Mouse (Mus musculus): Measurements from ENCODE around the gene Zfp526.
A peak's percentile ranks its signal among the peaks of the same experiment; 100 is the strongest.

Zfp526 gene

GRCm38 (mm10) chr7:25209161-25209622, 12.0 kb upstream of the Zfp526 start:
- peak; percentile 84 for DNase-seq (ENCODE audit: low read depth, low spot score)

GRCm38 (mm10) chr7:25210482-25210881, 10.7 kb upstream of the Zfp526 start:
- DNase-seq (ENCODE audit: low read depth, low spot score): no peak

GRCm38 (mm10) chr7:25213099-25213498, 8.1 kb upstream of the Zfp526 start:
- no peak for DNase-seq (ENCODE audit: low read depth, low spot score)

- no peak for DNase-seq (ENCODE audit: low read depth, low spot score)
Measured at GRCm38 (mm10) chr7:25214172-25214571, 7.1 kb upstream of the Zfp526 start.

- DNase-seq (ENCODE audit: low read depth, low spot score): no peak
Measured at GRCm38 (mm10) chr7:25217653-25218395, 3.4 kb upstream of the Zfp526 start.

GRCm38 (mm10) chr7:25218705-25219415, 2.4 kb upstream of the Zfp526 start:
- no peak for DNase-seq (ENCODE audit: low read depth, low spot score)

GRCm38 (mm10) chr7:25219416-25219750, 1.8 kb upstream of the Zfp526 start:
- no peak for DNase-seq (ENCODE audit: low read depth, low spot score)

DNA sequence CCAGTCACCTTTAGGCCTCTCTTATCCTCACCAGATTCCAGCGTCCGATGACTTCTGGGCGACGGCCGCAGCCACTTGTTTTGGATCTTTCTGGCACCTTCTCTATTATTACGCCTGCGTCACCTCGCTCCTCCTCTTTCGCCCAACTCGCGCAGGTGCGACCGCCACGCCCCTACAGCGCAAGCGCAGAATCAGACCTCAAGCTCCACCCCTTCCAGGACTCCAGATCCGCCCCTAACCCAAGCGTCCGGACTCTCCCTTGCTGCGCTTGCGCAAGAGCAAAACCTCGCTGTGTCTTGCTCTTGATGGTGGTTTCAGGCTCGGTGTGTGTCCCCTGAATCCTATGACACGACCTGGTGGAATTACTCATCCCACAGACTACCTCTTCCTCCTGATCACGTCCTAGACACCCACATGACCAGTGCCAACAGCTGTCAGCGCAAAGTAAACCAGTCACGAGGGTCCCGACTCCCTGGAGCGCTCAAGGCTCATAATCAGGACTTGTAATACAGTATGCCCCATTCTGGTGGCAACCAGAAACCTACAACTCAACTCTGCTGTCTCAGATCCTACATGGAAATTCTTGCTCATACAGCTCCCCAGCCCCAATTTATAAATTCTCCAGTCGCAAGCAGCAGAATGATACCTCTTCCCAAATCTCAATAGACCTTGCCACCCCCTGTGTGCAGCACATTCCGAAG, 1.3 kb upstream of the Zfp526 start:
- peak; percentile 97 for DNase-seq (ENCODE audit: low read depth, low spot score)

- DNase-seq (ENCODE audit: low read depth, low spot score): no peak
Measured at GRCm38 (mm10) chr7:25220457-25221101, 646 bp upstream of the Zfp526 start, which contains the start of gene Dedd2. TSS of gene Dedd2 (minus strand) at chr7:25220615.

DNA sequence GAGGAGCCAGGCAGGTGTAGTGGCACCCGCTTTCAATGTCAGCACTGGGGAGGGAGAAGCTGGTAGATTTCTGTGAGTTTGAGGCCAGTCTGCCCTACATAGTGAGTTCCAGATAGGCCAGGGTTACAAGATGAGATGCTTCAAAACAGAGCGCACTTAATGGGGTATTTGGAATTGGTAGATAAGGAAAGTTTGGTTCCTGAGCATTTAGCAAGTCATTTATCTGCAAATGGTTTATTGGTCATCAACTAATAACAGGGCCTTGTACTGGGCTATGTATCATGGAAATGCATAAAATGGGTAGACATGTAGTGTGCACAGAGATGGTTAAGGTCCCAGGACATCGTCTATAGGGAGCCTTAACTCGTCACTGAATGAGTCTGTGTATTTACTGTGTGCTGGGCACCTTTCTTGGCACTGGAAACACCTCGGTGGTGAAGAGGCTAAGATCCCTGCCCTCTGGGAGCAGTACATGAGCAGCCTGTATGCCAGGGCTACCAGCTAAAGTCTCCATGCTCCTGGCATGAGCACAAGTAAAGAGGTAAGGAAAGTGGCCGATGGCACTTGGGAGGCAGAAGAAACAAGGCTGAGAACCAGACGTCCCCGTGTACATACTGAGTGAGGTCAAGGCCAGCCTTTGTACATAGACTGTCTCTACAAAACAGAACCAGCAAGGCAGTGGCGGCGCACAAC, 1.2 kb downstream of the Zfp526 start:
- DNase-seq (ENCODE audit: low read depth, low spot score): no peak

GRCm38 (mm10) chr7:25227523-25228300, 6.5 kb downstream of the Zfp526 start:
- DNase-seq (ENCODE audit: low read depth, low spot score): no peak

- DNase-seq (ENCODE audit: low read depth, low spot score): no peak
Measured at GRCm38 (mm10) chr7:25230690-25231285, 9.6 kb downstream of the Zfp526 start.

DNA sequence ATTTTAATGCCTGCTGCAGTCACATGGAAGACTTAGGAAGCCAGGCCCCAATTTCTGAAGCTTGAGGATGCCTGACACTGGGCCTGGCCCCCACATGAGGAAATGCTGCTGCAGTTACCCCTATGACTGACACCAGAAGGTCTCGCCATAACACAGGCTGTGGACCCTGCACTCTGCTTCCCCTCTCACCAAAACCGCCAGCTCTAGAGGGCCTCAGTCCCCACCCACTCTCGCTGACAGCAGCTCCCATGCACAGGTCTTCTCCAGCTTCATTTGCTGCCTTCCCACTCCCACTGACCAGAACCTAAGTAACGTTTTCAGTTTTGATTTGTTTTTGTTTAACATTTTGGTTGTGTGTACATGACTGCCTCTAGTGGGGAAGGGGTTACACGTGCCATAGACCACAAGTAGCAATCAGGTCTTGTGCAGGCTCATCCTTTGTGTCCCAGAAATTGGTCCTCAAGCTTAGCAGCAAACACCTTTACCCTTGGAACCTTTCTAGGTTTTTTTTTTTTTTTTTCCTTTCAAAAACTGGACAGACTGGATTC, 10.9 kb downstream of the Zfp526 start:
- no peak for DNase-seq (ENCODE audit: low read depth, low spot score)

DNA sequence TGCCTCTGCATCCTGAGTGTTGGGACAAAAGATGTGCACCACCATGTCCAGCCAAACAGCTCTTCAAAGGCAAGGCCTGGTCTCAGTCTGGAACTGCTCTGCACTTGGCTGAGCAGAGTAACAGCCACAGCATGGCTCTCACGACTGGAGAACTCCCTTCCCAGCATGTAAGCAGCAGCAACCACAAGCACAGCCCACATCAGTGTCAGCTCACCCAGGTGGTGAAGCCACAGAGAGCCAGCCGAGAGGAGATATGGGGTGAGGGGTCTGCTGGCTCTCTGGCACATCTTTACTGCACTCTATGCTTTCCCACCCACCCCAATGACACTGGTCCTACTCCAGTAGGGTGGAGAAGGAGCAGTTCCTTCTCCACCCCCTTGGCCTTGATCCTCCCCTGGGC, 11.8 kb downstream of the Zfp526 start:
- DNase-seq (ENCODE audit: low read depth, low spot score): no peak

- no peak for DNase-seq (ENCODE audit: low read depth, low spot score)
Measured at GRCm38 (mm10) chr7:25235526-25235925, 14.3 kb downstream of the Zfp526 start.

GRCm38 (mm10) chr7:25237249-25238014, 16.2 kb downstream of the Zfp526 start, which contains the start of gene Gsk3a:
TSS of gene Gsk3a (minus strand) at chr7:25237851.
- peak; percentile 97 for DNase-seq (ENCODE audit: low read depth, low spot score)

GRCm38 (mm10) chr7:25238015-25238706, 16.9 kb downstream of the Zfp526 start:
- peak; percentile 95 for DNase-seq (ENCODE audit: low read depth, low spot score)

All from c-Kit-negative CD71-positive TER-119-positive erythroid progenitor cells, embryonic 14.5 days (primary cell).